Mouse (Mus musculus) kidney, adult 10 weeks (tissue): Measurements from ENCODE around the gene Pomt2. TPM values are rescaled to one million over a fixed set of nuclear protein-coding genes. Genes with fewer than 3 reads are reported as not detected.

Experiments used
- polyA plus RNA-seq: library from polyadenylated mRNA; stranded (reverse); fragments of 350-450 nt; fragmentation: Illumina TruSeq; extraction: RNeasy Lipid Tissue Mini Kit (QIAGEN cat#74804); gene quantifications from one replicate; pipeline ENCODE4 v1.2.3, GENCODE M21; 2014; ENCODE audit warnings: low read depth, low replicate concordance

The Pomt2 gene
- polyA plus RNA-seq = 9.8 TPM

DNA sequence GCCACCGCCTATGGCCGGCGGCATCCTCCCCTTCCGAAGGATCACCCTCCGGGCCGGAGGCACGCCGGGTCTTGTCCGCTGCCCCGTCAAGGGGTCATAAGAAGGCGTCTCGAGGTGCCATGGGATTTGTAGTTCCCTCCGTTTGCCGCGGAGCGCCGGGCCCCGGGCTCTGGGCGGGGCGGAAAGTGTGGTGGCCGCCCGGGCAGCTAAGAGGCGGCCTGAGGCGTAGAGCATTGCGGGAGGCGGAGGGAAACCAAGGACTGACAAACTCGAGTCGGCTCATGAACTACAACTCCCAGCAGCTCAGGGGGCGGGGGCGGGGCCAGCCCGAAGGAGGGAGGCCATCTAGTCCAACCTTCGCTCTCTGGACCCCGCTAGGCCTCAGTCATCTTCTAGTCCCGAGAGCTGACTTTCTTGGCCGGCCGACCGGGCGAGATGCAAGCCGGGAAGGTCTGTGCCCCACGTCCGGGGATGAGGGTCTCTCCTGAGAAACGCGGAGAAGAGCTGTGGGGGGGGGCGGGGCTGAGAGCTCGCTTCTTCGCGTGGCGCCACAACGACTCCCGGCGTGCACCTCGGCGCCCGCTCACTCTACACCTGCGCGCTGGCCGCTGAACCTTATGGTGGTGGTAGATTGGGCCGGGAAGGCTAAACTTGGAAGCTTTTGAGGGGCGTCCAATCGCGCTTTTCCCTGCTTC lies at the start of gene Pomt2:
Pomt2 (minus strand) TSS at position 574 of the 695 bp plus-strand sequence.

DNA sequence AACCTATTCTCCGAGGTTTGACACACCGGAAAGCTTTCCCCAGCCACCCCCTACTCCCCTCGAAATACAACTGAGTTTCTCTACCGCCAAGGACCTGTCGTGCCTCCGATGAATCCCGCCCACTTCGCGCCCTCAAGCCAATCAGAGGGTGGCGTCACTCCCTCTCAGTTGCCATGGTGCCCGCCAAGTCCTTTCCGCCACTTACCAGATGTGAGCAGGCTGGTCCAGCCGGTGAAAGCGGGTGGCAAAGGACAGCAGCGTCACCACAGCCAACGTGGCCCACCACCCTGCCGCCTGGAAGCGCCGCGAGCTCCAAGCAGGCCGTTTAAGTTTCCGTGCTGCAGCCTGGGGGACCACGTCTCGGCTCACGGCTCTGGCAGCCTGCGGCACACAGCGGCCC lies 802 bp downstream of the Pomt2 start, which contains the start of gene Gstz1:
Gstz1 (plus strand) TSS at position 200 of the 400 bp plus-strand sequence.

DNA sequence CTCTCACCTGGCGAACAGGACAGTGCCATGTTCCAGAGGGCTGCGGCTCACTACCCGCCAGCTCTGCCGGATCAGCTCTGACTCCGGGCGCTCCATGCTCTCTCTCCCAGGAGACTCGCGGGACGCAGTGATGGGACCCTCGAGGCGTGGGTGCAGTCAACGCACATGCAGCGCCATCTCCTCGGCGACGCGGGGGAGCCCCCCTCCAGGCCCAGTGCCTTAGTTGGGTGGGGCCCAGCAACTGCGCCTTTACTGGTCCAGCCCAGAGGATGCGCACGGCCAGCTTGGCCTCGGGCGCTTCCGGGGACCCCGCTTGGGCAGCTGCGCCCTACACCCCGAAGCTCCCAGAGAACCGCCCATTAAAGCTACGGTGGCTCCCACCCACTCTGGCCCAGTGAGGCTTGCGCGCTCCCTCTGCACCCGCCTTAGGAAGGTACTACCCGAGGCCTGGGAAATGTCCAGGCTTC lies 45.6 kb downstream of the Pomt2 start, which contains the start of gene Ngb:
Ngb (minus strand) TSS at position 375 of the 467 bp plus-strand sequence.

Other genes with a start within 250 kb of the Pomt2 start
- 20.9 TPM for gene Cipc, start 200.9 kb downstream of the Pomt2 start, polyA plus RNA-seq
- not detected for gene Zdhhc22, start 157.5 kb downstream of the Pomt2 start, polyA plus RNA-seq
- gene Tmem63c, start 126.6 kb downstream of the Pomt2 start, polyA plus RNA-seq = not detected
- gene Ngb, start 45.4 kb downstream of the Pomt2 start, polyA plus RNA-seq = not detected
- gene Gstz1, start 803 bp downstream of the Pomt2 start, polyA plus RNA-seq = 292 TPM
- gene Samd15, start 51.8 kb upstream of the Pomt2 start, polyA plus RNA-seq = 2.5 TPM
- 20.1 TPM for gene Tmed8, start 52.5 kb upstream of the Pomt2 start, polyA plus RNA-seq
- 1.0 TPM for gene Noxred1, start 90.8 kb upstream of the Pomt2 start, polyA plus RNA-seq
- gene Vipas39, start 118.3 kb upstream of the Pomt2 start, polyA plus RNA-seq = 30.1 TPM
- gene Ahsa1, start 118.5 kb upstream of the Pomt2 start, polyA plus RNA-seq = 141 TPM
- not detected for gene Ism2, start 151.7 kb upstream of the Pomt2 start, polyA plus RNA-seq
- 153 TPM for gene Sptlc2, start 240.4 kb upstream of the Pomt2 start, polyA plus RNA-seq